Mouse (Mus musculus) limb, embryonic 15.5 days (tissue): ENCODE data around the gene Mogat1. TPM values are rescaled to one million over a fixed set of nuclear protein-coding genes. Genes with fewer than 3 reads are reported as not detected.
"Not testable (repeated sequence)": the region's sequence is repeated elsewhere in the genome, so short reads cannot be mapped to it uniquely, and the experiment has no call there.

Source experiments
- ATAC-seq: fragments of 200-750 bp; cut with Nextera tagmentation; 2 replicates; pipeline ENCODE4 v1.8.0; 2017; ENCODE audit warnings: low read depth, moderate TSS enrichment; ENCODE audit not compliant: insufficient number of reproducible peaks, low FRiP score, low TSS enrichment
- H3K27ac ChIP-seq: fragments of 300-500 bp; sonication (generic); 2 replicates; pipeline ENCODE4 v1.5.1; 2015; ENCODE audit warnings: moderate library complexity, mild to moderate bottlenecking, inconsistent platforms
- H3K27me3 ChIP-seq: fragments of 300-500 bp; sonication (generic); 2 replicates; pipeline ENCODE4 v1.6.1; 2015; ENCODE audit warnings: inconsistent platforms
- H3K36me3 ChIP-seq: fragments of 300-500 bp; sonication (generic); 2 replicates; pipeline ENCODE4 v1.6.1; 2015; ENCODE audit warnings: inconsistent platforms
- H3K4me1 ChIP-seq: fragments of 300-500 bp; sonication (generic); 2 replicates; pipeline ENCODE4 v1.6.1; 2015; ENCODE audit warnings: inconsistent platforms
- H3K4me2 ChIP-seq: fragments of 300-500 bp; sonication (generic); 2 replicates; pipeline ENCODE4 v1.6.1; 2015; ENCODE audit warnings: mild to moderate bottlenecking, inconsistent platforms
- H3K4me3 ChIP-seq: fragments of 300-500 bp; sonication (generic); 2 replicates; pipeline ENCODE4 v1.5.1; 2015; ENCODE audit warnings: mild to moderate bottlenecking, inconsistent platforms
- H3K9ac ChIP-seq: fragments of 300-500 bp; sonication (generic); 2 replicates; pipeline ENCODE4 v1.6.1; 2015; ENCODE audit warnings: inconsistent platforms
- H3K9me3 ChIP-seq: fragments of 300-500 bp; sonication (generic); 2 replicates; pipeline ENCODE4 v1.6.1; 2016; ENCODE audit warnings: inconsistent platforms
- WGBS: fragments of 180-500 bp; shearing (Covaris S2); methylation state at CpG from one replicate; pipeline ENCODE4 v1.1.7; 2015; 5-methylcytosine and 5-hydroxymethylcytosine counted together
- polyA plus RNA-seq: library from polyadenylated mRNA; unstranded; fragments of >200 nt; fragmentation: Nextera tagmentation; extraction: Ambion mirVana; gene quantifications from 2 replicates; pipeline ENCODE4 v1.2.1, GENCODE M21; 2015

Gene Mogat1
- 0.15 and 0.19 TPM in 2 replicates for polyA plus RNA-seq

DNA sequence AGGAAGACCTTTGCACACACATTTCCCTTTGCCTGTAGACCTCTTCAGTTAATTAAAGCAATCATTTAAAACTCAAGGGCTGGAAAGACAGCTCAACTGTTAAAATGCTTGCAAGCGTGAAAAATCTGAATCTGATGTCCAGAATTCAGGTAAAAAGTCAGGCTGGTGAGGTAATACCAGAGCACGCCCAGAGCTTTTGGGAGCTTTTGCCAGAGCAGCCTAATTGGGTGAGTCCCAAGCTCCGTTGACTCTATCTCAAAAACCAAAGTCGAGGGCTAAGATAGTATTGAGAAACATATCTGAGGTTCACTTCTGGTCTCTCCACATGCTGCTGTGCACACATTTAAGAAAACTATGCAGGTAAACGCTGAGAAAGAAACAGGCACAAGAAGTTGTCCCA, at the start of gene Mogat1:
Gene Mogat1, plus strand, starts transcription at position 130 of the 400 bp plus-strand sequence.
- no peaks in the 10 kb centered on the region for H3K36me3 ChIP-seq
- 0 out of 2 replicates have a peak, but pooled peaks cover 5% of the 10 kb centered on the region for H3K27me3 ChIP-seq
- 67% methylated on average over 5 of the region's 5 CpGs for WGBS
- H3K4me2 ChIP-seq, result peak within 1 kb of the TSS; percentile 53
- no peak for ATAC-seq
- H3K9ac ChIP-seq, result no peak within 1 kb of the TSS
- H3K4me1 ChIP-seq, result peaks cover 4% of the 10 kb centered on the region; the same call in 1 of the 2 replicates
- H3K4me3 ChIP-seq, result peak within 1 kb of the TSS; percentile 31
- H3K9me3 ChIP-seq, result no peaks in the 10 kb centered on the region
- H3K27ac ChIP-seq, result no peak within 1 kb of the TSS

DNA sequence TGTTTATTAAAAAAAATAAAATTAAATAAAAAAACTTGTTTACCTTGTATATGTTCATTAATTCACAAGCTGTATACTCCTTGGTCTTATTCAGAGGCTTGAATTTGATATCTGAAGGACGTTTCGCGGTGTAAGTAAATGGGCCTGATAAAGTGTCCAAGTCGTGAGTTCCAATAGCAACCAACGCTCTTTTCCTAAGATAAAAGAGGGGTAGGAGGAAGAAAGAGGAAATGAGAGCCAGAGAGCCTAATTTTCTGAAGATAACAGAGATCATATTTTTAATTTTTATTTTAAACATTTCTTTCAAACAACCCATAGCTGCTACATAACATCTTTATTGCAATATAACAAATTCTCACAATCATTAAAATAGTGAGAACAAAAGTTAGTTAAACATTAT, 38.4 kb upstream of the Mogat1 start:
- H3K36me3 ChIP-seq, result peaks cover 46% of the 10 kb centered on the region
- no peaks in the 10 kb centered on the region for H3K9me3 ChIP-seq
- no peak overlapping the region for H3K4me3 ChIP-seq
- 95% methylated on average over 5 of the region's 5 CpGs for WGBS
- H3K4me2 ChIP-seq, result no peak overlapping the region
- no peak overlapping the region for H3K27ac ChIP-seq
- no peaks in the 10 kb centered on the region for H3K27me3 ChIP-seq
- no peak overlapping the region for H3K9ac ChIP-seq
- ATAC-seq, result no peak
- no peaks in the 10 kb centered on the region for H3K4me1 ChIP-seq

DNA sequence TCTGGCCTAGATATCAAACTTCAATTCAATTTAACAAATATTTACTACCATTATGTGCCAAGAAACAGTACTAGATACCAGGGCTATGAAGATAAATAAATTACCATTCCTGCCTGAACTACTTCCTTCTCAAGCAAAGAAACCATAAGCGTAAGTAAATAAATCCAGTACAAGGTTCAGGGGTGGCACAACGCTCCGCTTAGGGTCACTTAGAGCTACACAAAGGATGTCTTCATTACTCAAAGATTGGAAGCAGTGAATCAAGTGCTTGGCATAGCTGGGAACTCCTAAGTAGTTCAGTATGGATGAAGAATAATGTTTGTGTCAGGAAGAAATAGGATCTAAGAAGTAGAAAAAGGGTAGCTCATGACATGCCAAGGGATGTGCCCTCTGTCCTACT, 27.4 kb upstream of the Mogat1 start:
- Histone ChIP-seq H3K4me3 (no peak overlapping the region), H3K4me1 (peaks cover 16% of the 10 kb centered on the region), H3K36me3 (peaks cover 23% of the 10 kb centered on the region), H3K9me3 (no peaks in the 10 kb centered on the region), H3K27me3 (no peaks in the 10 kb centered on the region), H3K27ac (no peak overlapping the region), H3K4me2 (no peak overlapping the region), H3K9ac (no peak overlapping the region)
- no peak for ATAC-seq
- WGBS, result 96% methylated on average over 3 of the region's 3 CpGs

DNA sequence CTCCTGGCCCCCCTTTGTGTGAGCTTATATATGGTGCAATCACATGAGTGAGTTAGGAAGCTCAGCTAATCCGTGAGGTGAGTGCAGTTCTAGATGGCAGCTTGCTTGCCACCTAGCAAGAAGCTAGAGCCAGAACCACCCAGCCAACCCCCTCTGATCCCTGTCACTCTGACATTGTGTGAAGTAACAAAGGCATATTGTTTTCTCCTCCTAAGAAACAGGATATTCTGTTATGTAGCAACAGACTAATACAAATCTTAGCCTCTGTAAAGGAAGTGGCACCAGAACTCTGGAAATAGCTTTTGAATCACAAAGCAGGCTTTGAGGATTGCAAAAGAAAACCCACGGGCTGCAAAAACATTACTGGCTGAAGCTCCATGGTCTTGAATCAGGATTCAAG, 26.4 kb upstream of the Mogat1 start:
- no peak overlapping the region for H3K9ac ChIP-seq
- 66% methylated on average over 2 of the region's 2 CpGs for WGBS
- peaks cover 16% of the 10 kb centered on the region for H3K4me1 ChIP-seq
- H3K4me2 ChIP-seq, result no peak overlapping the region
- no peak overlapping the region for H3K4me3 ChIP-seq
- no peak overlapping the region for H3K27ac ChIP-seq
- H3K27me3 ChIP-seq, result no peaks in the 10 kb centered on the region
- H3K36me3 ChIP-seq, result peaks cover 15% of the 10 kb centered on the region
- no peaks in the 10 kb centered on the region for H3K9me3 ChIP-seq
- no peak for ATAC-seq

DNA sequence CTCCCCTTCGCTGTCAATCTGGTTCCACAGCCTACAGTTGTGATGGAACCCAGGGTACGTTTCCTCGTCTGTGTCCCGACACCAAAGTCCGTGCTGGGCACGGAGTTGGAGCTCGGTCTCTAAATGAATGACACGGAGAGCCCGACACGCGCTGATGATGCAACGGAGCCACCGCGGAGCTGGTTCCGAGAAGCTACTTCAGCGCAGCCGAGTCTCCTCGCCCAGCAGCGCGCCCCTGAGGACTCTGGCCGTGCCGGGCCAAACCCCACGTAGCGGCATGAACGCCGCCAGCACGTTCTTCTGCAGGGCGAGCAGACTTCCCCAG, 22.4 kb upstream of the Mogat1 start:
- peak overlapping the region; percentile 84 for H3K9ac ChIP-seq
- H3K4me2 ChIP-seq, result peak overlapping the region; percentile 72
- ATAC-seq, result no peak
- under 1% methylated on average over 28 of the region's 28 CpGs for WGBS
- no peaks in the 10 kb centered on the region for H3K9me3 ChIP-seq
- H3K4me3 ChIP-seq, result peak overlapping the region; percentile 71
- H3K36me3 ChIP-seq, result peaks cover 6% of the 10 kb centered on the region; the same call in 1 of the 2 replicates
- H3K27me3 ChIP-seq, result no peaks in the 10 kb centered on the region
- peak overlapping the region; percentile 84 for H3K27ac ChIP-seq
- H3K4me1 ChIP-seq, result peaks cover 21% of the 10 kb centered on the region

DNA sequence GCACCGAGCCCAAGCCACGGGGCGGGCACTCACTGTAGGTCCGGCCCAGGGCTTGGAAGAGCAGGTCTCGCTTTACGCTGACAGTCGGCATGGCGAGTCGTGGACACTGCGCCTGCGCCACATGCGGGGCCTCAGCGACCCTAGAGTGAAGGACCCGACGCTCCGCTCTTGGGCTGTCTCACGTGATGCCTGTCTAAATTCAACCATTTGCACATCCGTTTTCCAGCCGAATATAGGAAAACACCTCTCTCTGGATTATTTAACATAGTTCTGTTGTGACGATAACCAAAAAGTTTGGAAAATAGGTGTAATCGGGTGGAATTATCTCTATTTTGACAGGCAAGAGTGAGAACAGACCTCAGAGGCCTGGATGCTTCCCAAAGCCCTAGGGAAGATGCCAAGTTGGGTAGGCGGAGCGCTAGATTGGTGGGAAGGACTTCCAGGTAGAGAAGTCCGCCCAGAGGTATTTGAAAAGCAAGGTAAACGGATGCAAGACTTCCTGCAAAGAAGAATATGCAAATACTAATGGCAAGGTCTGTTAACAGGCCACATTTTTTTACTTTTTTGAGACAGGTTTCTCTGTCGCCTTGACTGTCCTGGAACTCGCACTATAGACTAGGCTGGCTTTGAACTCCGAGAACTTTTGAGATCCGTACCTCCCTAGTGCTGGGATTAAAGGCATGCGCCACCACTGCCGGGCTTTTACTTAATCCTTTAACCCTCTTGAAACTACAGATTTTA, 21.9 kb upstream of the Mogat1 start, which contains the start of gene Farsb:
Gene Farsb, minus strand, starts transcription at position 146 of the 741 bp plus-strand sequence.
- H3K9ac ChIP-seq, result peak within 1 kb of the TSS; percentile 84
- no peaks in the 10 kb centered on the region for H3K9me3 ChIP-seq
- peaks cover 6% of the 10 kb centered on the region; the same call in 1 of the 2 replicates for H3K36me3 ChIP-seq
- peaks cover 21% of the 10 kb centered on the region for H3K4me1 ChIP-seq
- WGBS, result under 1% methylated on average over 31 of the region's 31 CpGs
- peak within 1 kb of the TSS; percentile 71 for H3K4me3 ChIP-seq
- peak; percentile 92 for ATAC-seq
- H3K27me3 ChIP-seq, result no peaks in the 10 kb centered on the region
- peak within 1 kb of the TSS; percentile 72 for H3K4me2 ChIP-seq
- peak within 1 kb of the TSS; percentile 84 for H3K27ac ChIP-seq

DNA sequence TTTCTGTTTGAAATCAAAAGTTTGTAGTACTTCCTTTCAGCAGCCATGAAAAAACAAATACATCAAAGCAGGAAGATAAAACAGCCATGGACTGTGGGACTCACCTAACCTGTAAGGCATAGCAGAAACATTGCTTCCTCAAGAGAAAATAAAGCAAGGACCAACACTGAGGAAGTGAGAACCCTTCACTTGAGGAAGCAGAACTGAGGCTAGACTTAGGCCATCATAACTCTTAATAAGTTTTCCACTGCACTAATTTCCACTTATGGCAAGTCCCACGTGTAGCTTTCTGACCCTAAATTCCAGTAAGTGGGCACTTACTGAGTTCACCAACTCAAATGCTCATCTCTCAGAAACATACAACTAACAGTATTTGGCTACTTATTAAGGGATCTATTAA, 20.6 kb upstream of the Mogat1 start:
- no peaks in the 10 kb centered on the region for H3K9me3 ChIP-seq
- no peak overlapping the region for H3K9ac ChIP-seq
- 59% methylated on average over 1 of the region's 1 CpGs for WGBS
- no peak overlapping the region for H3K4me3 ChIP-seq
- H3K27ac ChIP-seq, result no peak overlapping the region
- H3K27me3 ChIP-seq, result no peaks in the 10 kb centered on the region
- no peak for ATAC-seq
- H3K36me3 ChIP-seq, result peaks cover 6% of the 10 kb centered on the region; the same call in 1 of the 2 replicates
- peaks cover 19% of the 10 kb centered on the region for H3K4me1 ChIP-seq
- H3K4me2 ChIP-seq, result no peak overlapping the region

DNA sequence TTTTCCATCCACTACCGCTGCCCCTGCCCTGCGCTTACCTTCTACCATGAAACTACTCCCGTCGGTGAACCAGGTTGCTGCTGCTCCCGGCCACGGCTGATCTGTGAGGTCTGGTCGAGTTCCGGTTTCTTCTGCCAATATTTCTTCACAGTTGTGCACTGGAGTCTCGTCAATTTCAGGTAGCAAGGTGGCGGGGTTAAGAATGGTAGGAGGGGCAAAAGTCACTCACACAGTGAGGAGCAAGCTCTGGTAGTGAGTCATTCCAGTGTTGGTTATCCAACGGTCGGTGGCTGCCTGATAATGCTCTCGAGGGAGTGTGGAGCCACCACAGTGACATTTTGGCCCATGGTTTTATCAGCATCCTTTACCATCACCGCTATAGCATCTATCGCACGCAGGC, 9.8 kb upstream of the Mogat1 start:
- ATAC-seq, result no peak
- H3K4me1 ChIP-seq, result no peaks in the 10 kb centered on the region
- no peak overlapping the region for H3K4me2 ChIP-seq
- H3K9me3 ChIP-seq, result no peaks in the 10 kb centered on the region
- no peak overlapping the region for H3K4me3 ChIP-seq
- no peak overlapping the region for H3K9ac ChIP-seq
- H3K27ac ChIP-seq, result no peak overlapping the region
- H3K27me3 ChIP-seq, result no peaks in the 10 kb centered on the region
- H3K36me3 ChIP-seq, result no peaks in the 10 kb centered on the region
- 89% methylated on average over 16 of the region's 16 CpGs for WGBS

DNA sequence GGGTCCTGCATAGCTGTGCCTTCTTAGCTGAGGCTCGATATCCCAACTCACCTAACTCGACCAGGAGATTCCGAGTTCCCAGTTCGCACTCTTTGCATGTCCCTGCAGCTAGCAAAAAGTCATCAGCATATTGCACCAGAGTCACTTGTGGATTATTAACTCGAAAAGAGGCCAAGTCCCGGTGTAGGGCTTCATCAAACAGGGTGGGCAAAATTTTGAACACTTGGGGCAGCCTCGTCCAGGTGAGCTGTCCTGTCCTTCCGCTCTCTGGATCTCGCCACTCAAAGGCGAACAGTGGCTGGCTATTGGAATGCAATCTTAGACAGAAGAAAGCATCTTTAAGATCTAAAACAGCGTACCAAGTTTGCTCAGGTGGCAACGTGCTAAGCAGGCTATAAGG, 8.9 kb upstream of the Mogat1 start:
- not testable (repeated sequence) for H3K36me3 ChIP-seq, H3K9ac ChIP-seq, H3K9me3 ChIP-seq, H3K27ac ChIP-seq, H3K4me1 ChIP-seq, H3K4me3 ChIP-seq, H3K27me3 ChIP-seq, ATAC-seq, H3K4me2 ChIP-seq
- 90% methylated on average over 12 of the region's 12 CpGs for WGBS

DNA sequence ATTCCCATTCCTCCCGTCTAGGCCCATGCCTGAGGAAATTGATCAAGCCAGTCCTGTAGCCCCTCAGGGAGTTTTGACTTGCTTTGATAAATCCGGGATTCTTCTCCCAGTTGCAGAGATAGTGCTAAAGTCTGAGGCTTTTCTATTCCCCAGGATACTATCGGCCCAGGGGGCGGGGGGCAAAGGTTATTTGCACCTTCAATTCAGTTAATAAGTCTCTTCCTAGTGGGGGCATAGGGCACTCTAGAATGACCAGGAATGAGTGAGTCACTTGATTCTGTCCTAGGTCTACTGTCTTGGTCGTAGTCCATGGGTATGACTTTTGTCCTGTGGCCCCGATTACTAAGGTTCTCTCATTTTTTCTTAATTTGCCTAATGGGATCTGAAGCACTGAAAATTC, 8.3 kb upstream of the Mogat1 start:
- Histone ChIP-seq H3K4me1 (no peaks in the 10 kb centered on the region), H3K27me3 (no peaks in the 10 kb centered on the region), H3K36me3 (no peaks in the 10 kb centered on the region), H3K9me3 (no peaks in the 10 kb centered on the region), H3K9ac (no peak overlapping the region), H3K27ac (no peak overlapping the region), H3K4me2 (no peak overlapping the region), H3K4me3 (no peak overlapping the region)
- no peak for ATAC-seq
- 89% methylated on average over 6 of the region's 6 CpGs for WGBS

DNA sequence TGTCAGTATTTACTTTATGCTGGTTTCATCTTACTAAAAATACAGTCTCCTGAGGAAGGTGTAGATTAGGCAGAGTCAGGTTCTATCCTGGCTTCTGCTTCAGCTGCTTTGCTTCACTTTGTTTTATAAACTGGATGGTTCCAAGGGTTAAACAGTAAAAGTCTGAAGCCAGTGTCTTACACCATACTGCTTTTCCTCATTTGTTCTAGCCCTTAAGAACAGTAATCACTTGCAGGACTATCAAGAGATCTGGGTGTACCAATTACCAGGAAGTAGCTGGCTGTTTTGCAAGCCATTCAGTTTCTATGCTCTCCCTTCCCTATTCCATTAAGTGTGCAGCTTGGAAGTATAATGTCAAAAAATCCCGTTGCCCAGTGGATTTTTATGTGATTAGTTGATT, 3.7 kb upstream of the Mogat1 start:
- Histone ChIP-seq H3K9ac (no peak overlapping the region), H3K4me2 (no peak overlapping the region), H3K9me3 (no peaks in the 10 kb centered on the region), H3K27ac (no peak overlapping the region), H3K36me3 (no peaks in the 10 kb centered on the region), H3K4me3 (no peak overlapping the region), H3K4me1 (peaks cover 4% of the 10 kb centered on the region; the same call in 1 of the 2 replicates), H3K27me3 (0 out of 2 replicates have a peak, but pooled peaks cover 5% of the 10 kb centered on the region)
- WGBS, result 25% methylated on average over 1 of the region's 1 CpGs
- no peak for ATAC-seq

DNA sequence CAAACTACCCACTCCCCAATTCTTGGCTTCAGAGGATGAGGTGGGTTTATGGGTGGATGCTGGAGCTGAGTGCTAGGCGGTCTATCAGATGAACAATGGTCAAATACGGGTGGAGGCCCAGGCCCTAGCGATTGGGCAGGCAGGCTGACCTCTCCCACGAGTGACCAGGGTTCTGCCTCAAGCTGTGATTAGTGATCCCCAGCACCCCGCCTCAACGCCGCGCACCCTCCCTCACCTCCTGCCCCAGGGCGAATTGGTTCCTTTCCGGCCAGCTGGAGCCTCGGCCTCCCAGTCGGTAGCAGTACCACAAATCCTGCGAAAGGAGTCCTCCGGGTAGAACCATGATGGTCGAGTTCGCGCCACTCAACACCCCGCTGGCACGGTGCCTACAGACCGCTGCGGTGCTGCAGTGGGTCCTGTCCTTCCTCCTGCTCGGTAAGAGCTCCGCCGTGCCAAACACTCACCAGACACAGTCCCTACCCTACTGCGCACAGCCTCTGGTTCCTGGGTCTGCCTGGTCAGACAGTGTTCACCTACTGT, 900 bp downstream of the Mogat1 start, which contains the start of gene BC035947:
Gene BC035947, minus strand, starts transcription at position 538 of the 540 bp plus-strand sequence.
- 5% methylated on average over 25 of the region's 25 CpGs for WGBS
- 0 out of 2 replicates have a peak, but pooled peaks cover 5% of the 10 kb centered on the region for H3K27me3 ChIP-seq
- H3K4me2 ChIP-seq, result peak within 1 kb of the TSS; percentile 53
- no peaks in the 10 kb centered on the region for H3K9me3 ChIP-seq
- no peaks in the 10 kb centered on the region for H3K36me3 ChIP-seq
- H3K4me3 ChIP-seq, result peak within 1 kb of the TSS; percentile 31
- no peak for ATAC-seq
- no peak within 1 kb of the TSS for H3K27ac ChIP-seq
- H3K9ac ChIP-seq, result no peak within 1 kb of the TSS
- H3K4me1 ChIP-seq, result peaks cover 4% of the 10 kb centered on the region; the same call in 1 of the 2 replicates
